Mouse (Mus musculus) megakaryocyte, embryonic 14.5 days (primary cell): ENCODE measurements around the gene Ccr1.

Experiments
- FLI1 ChIP-seq: IDR thresholded peaks from 2 replicates; pipeline ENCODE4 v1.6.1; 2012; ENCODE audit warnings: low read length, inconsistent platforms, mixed read lengths
- GATA1 ChIP-seq: IDR thresholded peaks from 3 replicates; pipeline ENCODE4 v1.6.1; 2012; ENCODE audit warnings: mixed read lengths, low read length, inconsistent platforms, borderline replicate concordance

DNA sequence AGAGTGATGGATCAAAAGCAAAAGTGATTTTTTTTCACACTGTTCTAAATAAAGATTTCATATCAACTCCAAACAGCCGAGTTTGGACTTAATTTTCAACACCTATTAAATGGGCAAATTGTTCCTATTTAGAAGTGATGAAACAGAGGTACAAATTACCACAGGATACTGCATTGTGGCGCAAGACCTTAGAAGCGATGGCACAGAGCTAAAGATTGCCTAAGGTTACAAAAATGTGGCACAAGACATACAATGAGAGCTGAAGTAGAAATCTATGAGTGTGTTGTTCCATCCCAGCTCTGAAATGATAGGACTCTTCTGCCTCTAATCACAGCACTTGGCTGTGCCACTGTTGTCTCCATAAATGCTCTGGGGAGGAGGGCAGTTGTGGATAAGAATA, 3.7 kb downstream of the Ccr1 start:
- TF ChIP-seq GATA1, result no peak
- no peak for TF ChIP-seq FLI1
